Mouse (Mus musculus) left cerebral cortex, postnatal 14 days (tissue): Measurements from ENCODE around the gene Il6. TPM values are rescaled to one million over a fixed set of nuclear protein-coding genes. Genes with fewer than 3 reads are reported as not detected.

Experiments
- total RNA-seq, 2 experiments: library from RNA; stranded (reverse); gene quantifications; 2 replicates each; pipeline ENCODE4 v1.2.3; 2021

The Il6 gene
- total RNA-seq, 2 experiments from 2014 or later, result not detected

Other genes with a start within 250 kb of the Il6 start
- gene Tyms, start 60.5 kb downstream of the Il6 start, total RNA-seq, result 1 to 10 TPM; 4.1 to 4.2 TPM
- gene Garem2, start 92.0 kb downstream of the Il6 start, total RNA-seq, result 10 to 100 TPM; 11.4 to 12.6 TPM
- 1 to 10 TPM; 2.1 to 3.7 TPM for gene 3110082J24Rik, start 93.0 kb downstream of the Il6 start, total RNA-seq
- 10 to 100 TPM; 64.1 to 67.8 TPM for gene Hadha, start 142.0 kb downstream of the Il6 start, total RNA-seq
- gene Hadhb, start 142.1 kb downstream of the Il6 start, total RNA-seq, result 10 to 100 TPM; 71.3 to 78.6 TPM
- gene Adgrf3, start 192.6 kb downstream of the Il6 start, total RNA-seq, result not detected
- gene Selenoi, start 219.5 kb downstream of the Il6 start, total RNA-seq, result 10 to 100 TPM; 47.6 to 56.7 TPM